Mouse (Mus musculus) midbrain, postnatal 0 days (tissue): ENCODE measurements at regions not wholly inside any gene's neighbourhood (a gene's known extent, or its start where the extent isn't known, plus 50 kb on each side); places are given as distances from the start of the nearest gene placed in this dataset.

Source experiments
- ATAC-seq: fragments of 200-750 bp; cut with Nextera tagmentation; 2 replicates; pipeline ENCODE4 v1.8.0; 2017; ENCODE audit warnings: moderate number of reproducible peaks, mild to moderate bottlenecking, moderate TSS enrichment, moderate library complexity; ENCODE audit not compliant: low FRiP score
- DNase-seq: peaks from one replicate; pipeline ENCODE4 v3.0.0-alpha.2; 2015; ENCODE audit warnings: low spot score
- H3K27ac ChIP-seq: fragments of 300-500 bp; sonication (generic); 2 replicates; pipeline ENCODE4 v1.5.1; 2014; ENCODE audit warnings: low read depth, mild to moderate bottlenecking, low read length, mixed read lengths
- H3K27me3 ChIP-seq: fragments of 300-500 bp; sonication (generic); 2 replicates; pipeline ENCODE4 v1.6.1; 2014; ENCODE audit warnings: low read length, control low read depth, mixed read lengths; ENCODE audit not compliant: insufficient read depth
- H3K36me3 ChIP-seq: fragments of 300-500 bp; sonication (generic); 2 replicates; pipeline ENCODE4 v1.6.1; 2014; ENCODE audit warnings: low read length, control low read depth, mixed read lengths; ENCODE audit not compliant: insufficient read depth
- H3K4me1 ChIP-seq: fragments of 300-500 bp; sonication (generic); 2 replicates; pipeline ENCODE4 v1.6.1; 2014; ENCODE audit warnings: mild to moderate bottlenecking, control low read depth, antibody characterized with exemption, low read length, mixed read lengths; ENCODE audit not compliant: insufficient read depth
- H3K4me2 ChIP-seq: fragments of 300-500 bp; sonication (generic); 2 replicates; pipeline ENCODE4 v1.6.1; 2014; ENCODE audit warnings: low read depth, mild to moderate bottlenecking, low read length, mixed read lengths; ENCODE audit not compliant: poor library complexity, severe bottlenecking
- H3K4me3 ChIP-seq: fragments of 300-500 bp; sonication (generic); 2 replicates; pipeline ENCODE4 v1.5.1; 2014; ENCODE audit warnings: low read depth, mild to moderate bottlenecking, low read length, moderate library complexity
- H3K9ac ChIP-seq: fragments of 300-500 bp; sonication (generic); replicated peaks from 2 replicates; pipeline ENCODE4 v1.6.1; 2014; ENCODE audit warnings: mild to moderate bottlenecking, low read length, moderate library complexity, mixed read lengths; ENCODE audit not compliant: poor library complexity, severe bottlenecking
- H3K9me3 ChIP-seq: fragments of 300-500 bp; sonication (generic); 2 replicates; pipeline ENCODE4 v1.6.1; 2016; ENCODE audit warnings: low read length, control low read depth
- CTCF ChIP-seq: IDR thresholded peaks from 2 replicates; pipeline ENCODE4 v1.5.1; 2016; ENCODE audit warnings: antibody characterized with exemption, mild to moderate bottlenecking
- WGBS: fragments of 180-500 bp; shearing (Covaris S2); extraction: QIAGEN DNeasy Blood & Tissue Kit; methylation state at CpG from one replicate; pipeline ENCODE4 v1.1.7; 2014; 5-methylcytosine and 5-hydroxymethylcytosine counted together

GRCm38 (mm10) chr1:13772106-13772505, 2321.0 kb downstream of the 4930444P10Rik start:
- Histone ChIP-seq H3K4me2 (no peak overlapping the region), H3K4me1 (no peaks in the 10 kb centered on the region), H3K27ac (no peak overlapping the region), H3K36me3 (no peaks in the 10 kb centered on the region), H3K9me3 (no peaks in the 10 kb centered on the region), H3K27me3 (no peaks in the 10 kb centered on the region), H3K9ac (no peak overlapping the region), H3K4me3 (no peak overlapping the region)
- 22% methylated on average over 2 of the region's 2 CpGs for WGBS
- TF ChIP-seq CTCF = no peak
- no peak for DNase-seq
- no peak for ATAC-seq

- H3K27ac ChIP-seq = no peak overlapping the region
- no peaks in the 10 kb centered on the region for H3K9me3 ChIP-seq
- no peaks in the 10 kb centered on the region for H3K27me3 ChIP-seq
- WGBS = 78% methylated on average over 10 of the region's 10 CpGs
- H3K36me3 ChIP-seq = no peaks in the 10 kb centered on the region
- DNase-seq (no peak), ATAC-seq (no peak)
- H3K4me3 ChIP-seq = no peak overlapping the region
- no peaks in the 10 kb centered on the region for H3K4me1 ChIP-seq
- TF ChIP-seq CTCF = no peak
- no peak overlapping the region for H3K9ac ChIP-seq
- H3K4me2 ChIP-seq = no peak overlapping the region
Observed at GRCm38 (mm10) chr1:13771014-13771463, 2322.1 kb downstream of the 4930444P10Rik start.

GRCm38 (mm10) chr1:13752479-13752878, 2338.6 kb downstream of the A830018L16Rik start:
- H3K27me3 ChIP-seq = no peaks in the 10 kb centered on the region
- no peak for TF ChIP-seq CTCF
- no peaks in the 10 kb centered on the region for H3K9me3 ChIP-seq
- DNase-seq (no peak), ATAC-seq (no peak; the same call in 1 of the 2 replicates)
- H3K9ac ChIP-seq = no peak overlapping the region
- H3K36me3 ChIP-seq = no peaks in the 10 kb centered on the region
- H3K4me1 ChIP-seq = no peaks in the 10 kb centered on the region
- WGBS = 38% methylated on average over 1 of the region's 1 CpGs
- no peak overlapping the region for H3K4me3 ChIP-seq
- H3K4me2 ChIP-seq = no peak overlapping the region
- no peak overlapping the region for H3K27ac ChIP-seq

GRCm38 (mm10) chr1:13751381-13751780, 2337.5 kb downstream of the A830018L16Rik start:
- no peaks in the 10 kb centered on the region for H3K9me3 ChIP-seq
- DNase-seq = no peak
- H3K4me3 ChIP-seq = no peak overlapping the region

More at GRCm38 (mm10) chr1:13751381-13751780, 2337.5 kb downstream of the A830018L16Rik start:
- TF ChIP-seq CTCF = no peak
- ATAC-seq = no peak
- Histone ChIP-seq H3K36me3 (no peaks in the 10 kb centered on the region), H3K27me3 (no peaks in the 10 kb centered on the region), H3K9ac (no peak overlapping the region), H3K4me2 (no peak overlapping the region), H3K4me1 (no peaks in the 10 kb centered on the region), H3K27ac (no peak overlapping the region)
- 92% methylated on average over 1 of the region's 1 CpGs for WGBS
